In genomic region chr10:16552861-16553635, GRCm38 (mm10) we compare ENCODE assay signal across 11 mouse cellular contexts.
A peak's percentile ranks its signal among the peaks of the same experiment; 100 is the strongest.
DNase-seq lines count a peak whose midpoint lies in the region; ATAC-seq and TF ChIP-seq lines count a peak whose summit lies in the region.
"Had no signal": no experiment of that assay in that cellular context is flagged by ENCODE, and none has a peak within 500 bp of the region (broad histone marks: within the 10 kb centered on the region; RNA-seq: fewer than 3 reads in every experiment).

No protein-coding gene starts in this region.

- no peak overlapping the region for H3K9ac ChIP-seq in lung, embryonic 14.5 days
- no peak overlapping the region for H3K9ac ChIP-seq in intestine, embryonic 15.5 days
- H3K9ac ChIP-seq: hindbrain, embryonic 15.5 days had no signal

- WGBS in lung, embryonic 14.5 days, result 57% methylated on average over 3 of the region's 3 CpGs
- 57% methylated on average over 3 of the region's 3 CpGs for WGBS in intestine, embryonic 15.5 days
- WGBS in forebrain, embryonic 10.5 days, result 85% methylated on average over 3 of the region's 3 CpGs

- H3K27ac ChIP-seq in lung, embryonic 14.5 days (ENCODE audit: low read depth), result no peak overlapping the region
- H3K27ac ChIP-seq in gastrocnemius, adult 2 months, result peak overlapping the region; percentile 71
- H3K27ac ChIP-seq in intestine, embryonic 15.5 days, result no peak overlapping the region
- H3K27ac ChIP-seq in forebrain, embryonic 10.5 days, result no peak overlapping the region
- H3K27ac ChIP-seq: hindbrain, embryonic 15.5 days had no signal

- no peak overlapping the region for H3K4me3 ChIP-seq in lung, embryonic 14.5 days (ENCODE audit: low read depth, low read length)
- H3K4me3 ChIP-seq in gastrocnemius, adult 2 months, result no peak overlapping the region
- H3K4me3 ChIP-seq in intestine, embryonic 15.5 days (replicated peaks), result no peak overlapping the region
- H3K4me3 ChIP-seq in forebrain, embryonic 10.5 days, result no peak overlapping the region
- H3K4me3 ChIP-seq: hindbrain, embryonic 15.5 days had no signal

- H3K9me3 ChIP-seq in lung, embryonic 14.5 days (ENCODE audit: low read depth, low read length), result no peaks in the 10 kb centered on the region
- H3K9me3 ChIP-seq in intestine, embryonic 15.5 days, result no peaks in the 10 kb centered on the region
- no peaks in the 10 kb centered on the region for H3K9me3 ChIP-seq in forebrain, embryonic 10.5 days
- H3K9me3 ChIP-seq: hindbrain, embryonic 15.5 days had no signal

- H3K4me2 ChIP-seq in lung, embryonic 14.5 days, result no peak overlapping the region
- H3K4me2 ChIP-seq in intestine, embryonic 15.5 days (replicated peaks), result no peak overlapping the region
- H3K4me2 ChIP-seq: hindbrain, embryonic 15.5 days had no signal

- H3K27me3 ChIP-seq in lung, embryonic 14.5 days (ENCODE audit: insufficient read depth, low read length), result no peaks in the 10 kb centered on the region
- no peaks in the 10 kb centered on the region for H3K27me3 ChIP-seq in intestine, embryonic 15.5 days (replicated peaks)
- no peaks in the 10 kb centered on the region for H3K27me3 ChIP-seq in forebrain, embryonic 10.5 days (ENCODE audit: poor library complexity, severe bottlenecking)
- H3K27me3 ChIP-seq: hindbrain, embryonic 15.5 days had no signal

- no peaks in the 10 kb centered on the region for H3K4me1 ChIP-seq in lung, embryonic 14.5 days (ENCODE audit: insufficient read depth)
- H3K4me1 ChIP-seq in intestine, embryonic 15.5 days (replicated peaks), result no peaks in the 10 kb centered on the region
- H3K4me1 ChIP-seq in forebrain, embryonic 10.5 days, result no peaks in the 10 kb centered on the region
- H3K4me1 ChIP-seq: hindbrain, embryonic 15.5 days had no signal

- intact Hi-C loops in gastrocnemius, adult 2 months (cut with DNase I), result no loop called here

- TF ChIP-seq CTCF in lung, embryonic 14.5 days (IDR thresholded peaks at IDR 0.05; ENCODE audit: low read depth), result no peak
- TF ChIP-seq CTCF in gastrocnemius, adult 2 months (IDR thresholded peaks at IDR 0.05), result no peak

- no peak for ATAC-seq in lung, embryonic 14.5 days (ENCODE audit: insufficient read depth)
- peak; percentile 88 for ATAC-seq in megakaryocyte progenitor cell, adult 5-6 weeks (replicated peaks; ENCODE audit: poor library complexity)
- no peak for ATAC-seq in intestine, embryonic 15.5 days

- H3K36me3 ChIP-seq in lung, embryonic 14.5 days (ENCODE audit: insufficient read depth), result no peaks in the 10 kb centered on the region
- no peaks in the 10 kb centered on the region for H3K36me3 ChIP-seq in intestine, embryonic 15.5 days
- no peaks in the 10 kb centered on the region for H3K36me3 ChIP-seq in forebrain, embryonic 10.5 days (replicated peaks)
- H3K36me3 ChIP-seq: hindbrain, embryonic 15.5 days had no signal

- DNase-seq in adrenal gland, adult (ENCODE audit: inconsistent age in 2 of 2, low spot score in 1 of 2), result peak; percentile 24 to 77
- no peak for DNase-seq in adrenal gland, postnatal 4 days (ENCODE audit: low spot score in 2 of 2)
- peak; percentile 76 for DNase-seq in lung, embryonic 14.5 days
- no peak for DNase-seq in lung, postnatal 4 days
- peak; percentile 47 for DNase-seq in gastrocnemius, adult 2 months
- no peak for DNase-seq in forebrain, embryonic 10.5 days (ENCODE audit: extremely low spot score, low spot score)
- DNase-seq: cerebellum, postnatal 36 days; midbrain, embryonic 14.5 days had no signal

Comparison
In these comparisons a context has a peak if more than half of its experiments do, and no peak if none do; other contexts are left out.
1. DNase-seq: peak in adrenal gland, adult (2 of 2), lung, embryonic 14.5 days (single experiment) and gastrocnemius, adult 2 months (single experiment); none in adrenal gland, postnatal 4 days (0 of 2), lung, postnatal 4 days (0 of 2) and forebrain, embryonic 10.5 days (single experiment).